Mouse (Mus musculus) megakaryocyte, embryonic 14.5 days (primary cell): ENCODE measurements around the gene Sh3rf1. TPM values are rescaled to one million over a fixed set of nuclear protein-coding genes. Genes with fewer than 3 reads are reported as not detected.

ENCODE experiments used
- H3K27me3 ChIP-seq: replicated peaks from 2 replicates; pipeline ENCODE3; 2012; ENCODE audit warnings: inconsistent platforms
- H3K36me3 ChIP-seq: replicated peaks from 2 replicates; pipeline ENCODE3; 2012; ENCODE audit warnings: low read length, inconsistent platforms, mixed read lengths
- H3K4me1 ChIP-seq: 2 replicates; pipeline ENCODE4 v1.6.1; 2012; ENCODE audit warnings: inconsistent platforms
- H3K4me3 ChIP-seq: replicated peaks from 2 replicates; pipeline ENCODE3; 2012; ENCODE audit warnings: moderate library complexity, mild to moderate bottlenecking, inconsistent platforms
- H3K9me3 ChIP-seq: 2 replicates; pipeline ENCODE4 v1.6.1; 2012; ENCODE audit warnings: inconsistent platforms
- FLI1 ChIP-seq: IDR thresholded peaks from 2 replicates; pipeline ENCODE4 v1.6.1; 2012; ENCODE audit warnings: low read length, inconsistent platforms, mixed read lengths
- GATA1 ChIP-seq: IDR thresholded peaks from 3 replicates; pipeline ENCODE4 v1.6.1; 2012; ENCODE audit warnings: mixed read lengths, low read length, inconsistent platforms, borderline replicate concordance
- polyA plus RNA-seq: library from polyadenylated mRNA; stranded (reverse); fragments of >175 nt; gene quantifications from 2 replicates; pipeline ENCODE4 v1.2.3, GENCODE M21; 2012; ENCODE audit warnings: low replicate concordance; ENCODE audit not compliant: insufficient read depth

Sh3rf1 gene
- polyA plus RNA-seq, 1 experiment = 1.3 TPM

DNA sequence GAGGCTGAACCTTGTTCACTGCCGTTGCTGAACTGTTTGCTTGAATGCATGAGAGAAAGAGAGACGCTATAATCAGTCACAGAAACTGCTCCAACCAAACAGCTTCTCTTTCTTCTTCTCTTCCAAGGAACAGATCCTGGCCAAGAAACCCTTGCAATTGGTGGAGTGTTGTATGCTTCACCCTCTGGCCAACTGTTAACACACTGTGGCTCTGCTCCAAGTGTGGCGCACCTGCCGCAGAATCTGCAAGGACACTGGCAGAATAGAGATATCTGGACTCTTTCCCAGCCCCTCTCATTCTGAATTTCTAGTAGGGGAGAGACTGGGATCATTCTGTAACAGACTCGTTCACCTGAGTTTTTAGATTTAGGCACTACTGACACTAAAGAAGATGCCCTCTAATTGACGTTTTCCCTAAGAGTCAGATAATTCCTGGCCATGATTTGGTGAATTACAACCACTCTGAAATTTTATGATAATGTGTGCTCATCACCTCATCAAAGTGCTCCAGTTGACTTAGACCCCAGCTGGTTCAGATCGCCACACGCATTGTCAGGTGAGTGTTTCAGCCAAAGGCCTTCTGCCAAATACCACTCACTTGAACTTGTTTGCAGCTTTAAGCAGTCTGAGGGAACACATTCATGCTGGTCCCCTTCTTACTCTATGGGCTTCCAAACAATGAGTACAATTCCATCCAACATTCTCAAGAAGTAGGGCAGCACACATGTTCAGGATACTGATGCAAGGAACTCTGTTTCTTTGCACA lies 204.4 kb downstream of the Sh3rf1 start:
- no peak for TF ChIP-seq GATA1
- no peak for TF ChIP-seq FLI1
- H3K27me3 ChIP-seq = no peaks in the 10 kb centered on the region
- no peaks in the 10 kb centered on the region for H3K36me3 ChIP-seq
- no peaks in the 10 kb centered on the region for H3K4me1 ChIP-seq
- H3K4me3 ChIP-seq = no peak overlapping the region
- H3K9me3 ChIP-seq = 0 out of 2 replicates have a peak, but pooled peaks cover 3% of the 10 kb centered on the region

DNA sequence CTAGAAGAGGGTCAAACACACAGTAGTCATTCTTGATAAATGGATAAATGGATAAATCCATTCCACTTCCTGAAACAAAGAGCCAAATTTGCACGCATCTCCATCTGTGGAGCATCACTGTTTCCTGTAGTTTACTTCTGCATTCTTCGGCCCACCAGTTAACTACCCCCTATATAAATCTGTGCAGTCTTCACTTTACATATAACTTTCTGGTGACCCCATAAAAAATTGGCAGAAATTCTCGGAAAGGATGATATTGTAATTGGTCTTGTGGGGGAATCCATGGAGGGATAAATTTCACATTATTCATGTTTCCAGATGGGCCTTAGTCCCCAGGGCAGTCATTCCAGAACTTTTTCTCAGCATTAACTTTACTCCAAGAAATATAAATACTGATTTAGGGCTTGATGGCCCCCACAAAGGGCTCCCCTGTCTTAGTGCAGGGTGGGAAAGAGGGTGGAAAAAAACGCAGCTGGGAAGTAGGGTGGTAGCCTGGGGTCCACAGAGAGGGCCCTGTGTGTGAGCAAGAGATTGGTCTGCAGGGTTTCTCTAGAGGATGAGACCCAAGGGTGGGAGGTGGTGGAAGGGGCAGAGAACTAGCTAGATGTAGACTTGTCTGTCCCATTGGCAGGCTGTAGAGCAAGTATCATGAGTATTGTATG lies 205.3 kb downstream of the Sh3rf1 start:
- Histone ChIP-seq H3K4me1 (no peaks in the 10 kb centered on the region), H3K9me3 (peaks cover under 1% of the 10 kb centered on the region; the same call in 1 of the 2 replicates), H3K4me3 (no peak overlapping the region), H3K36me3 (no peaks in the 10 kb centered on the region), H3K27me3 (no peaks in the 10 kb centered on the region)
- TF ChIP-seq GATA1 (no peak), FLI1 (no peak)

DNA sequence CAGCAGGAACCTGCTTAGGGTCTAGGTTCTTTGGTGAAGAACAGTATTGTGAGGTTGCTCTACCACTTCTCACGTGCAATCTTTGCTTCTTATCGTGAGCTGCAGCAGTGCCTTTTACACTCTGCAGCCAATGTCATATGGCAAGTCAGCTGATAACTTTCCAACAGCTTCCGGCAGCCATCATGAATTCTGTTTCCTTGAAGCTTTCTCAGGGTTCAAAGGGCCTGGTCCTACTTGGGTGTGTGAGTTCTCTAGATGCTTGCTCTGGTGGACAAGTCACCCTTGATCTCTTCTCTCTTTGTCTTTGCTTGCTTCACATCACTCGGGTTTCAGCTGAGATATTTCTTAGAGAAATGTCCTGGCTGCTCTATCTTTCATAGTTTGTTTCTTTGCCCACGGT lies 211.8 kb downstream of the Sh3rf1 start:
- Histone ChIP-seq H3K27me3 (no peaks in the 10 kb centered on the region), H3K9me3 (peaks cover 44% of the 10 kb centered on the region), H3K36me3 (no peaks in the 10 kb centered on the region), H3K4me3 (no peak overlapping the region), H3K4me1 (peaks cover 11% of the 10 kb centered on the region; the same call in 1 of the 2 replicates)
- TF ChIP-seq FLI1 = no peak
- TF ChIP-seq GATA1 = no peak

DNA sequence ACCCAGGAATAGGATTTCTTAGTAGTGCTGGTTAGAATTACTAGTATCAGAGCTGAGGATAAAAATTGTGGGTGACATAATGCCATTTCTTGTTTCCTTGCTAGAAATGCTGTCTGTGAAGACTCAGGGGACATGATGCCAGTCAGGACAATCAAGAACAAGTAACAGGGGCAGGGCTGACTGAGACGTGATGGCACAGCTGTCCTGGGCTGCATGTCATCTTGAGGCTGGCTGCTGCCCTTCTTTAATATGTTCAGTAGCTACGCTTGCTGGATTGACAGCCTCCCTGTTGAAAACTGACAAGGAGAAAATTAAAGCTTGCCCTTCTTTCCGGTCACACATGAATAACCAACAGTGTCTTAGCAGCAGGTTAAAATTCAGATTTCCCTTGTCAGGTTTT lies 212.5 kb downstream of the Sh3rf1 start:
- peaks cover 11% of the 10 kb centered on the region; the same call in 1 of the 2 replicates for H3K4me1 ChIP-seq
- H3K27me3 ChIP-seq = no peaks in the 10 kb centered on the region
- no peaks in the 10 kb centered on the region for H3K36me3 ChIP-seq
- TF ChIP-seq FLI1 = no peak
- TF ChIP-seq GATA1 = no peak
- no peak overlapping the region for H3K4me3 ChIP-seq
- peaks cover 51% of the 10 kb centered on the region for H3K9me3 ChIP-seq

DNA sequence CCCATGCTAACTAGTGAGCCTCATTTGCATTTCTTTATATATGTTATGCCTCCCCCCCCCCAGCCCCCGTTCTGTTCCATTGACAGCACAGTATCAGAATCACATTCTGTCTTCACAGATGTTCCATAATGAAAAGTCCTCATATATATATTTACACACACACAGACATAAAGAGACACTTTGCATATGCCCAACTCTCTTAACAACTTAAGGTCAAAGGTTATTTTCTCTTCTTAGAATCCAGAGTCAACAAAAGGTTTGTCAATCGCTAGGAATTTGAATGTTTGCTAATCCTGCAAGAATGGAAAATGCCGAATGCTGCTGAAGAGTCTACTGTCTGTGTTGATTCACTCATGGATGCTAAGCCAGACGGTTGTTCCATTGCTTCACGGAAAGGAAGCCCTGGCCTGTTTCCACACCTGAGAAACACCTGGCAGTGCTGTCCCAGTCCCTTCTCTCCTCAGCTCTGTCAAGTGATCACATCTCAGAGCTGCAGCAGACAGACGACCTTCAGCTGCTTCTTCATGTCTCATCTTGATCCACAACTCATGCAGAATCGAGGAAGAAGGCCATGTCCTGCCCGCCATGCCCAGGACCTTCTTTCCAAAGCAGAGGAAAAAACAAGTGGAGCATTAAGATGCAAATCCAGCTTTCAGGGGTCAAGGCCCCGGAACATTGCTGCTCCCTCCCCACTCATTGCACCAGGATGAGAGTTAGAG lies 213.1 kb downstream of the Sh3rf1 start:
- TF ChIP-seq GATA1 (no peak), FLI1 (no peak)
- H3K27me3 ChIP-seq = no peaks in the 10 kb centered on the region
- H3K4me3 ChIP-seq = no peak overlapping the region
- no peaks in the 10 kb centered on the region for H3K36me3 ChIP-seq
- peaks cover 54% of the 10 kb centered on the region for H3K9me3 ChIP-seq
- H3K4me1 ChIP-seq = peaks cover 11% of the 10 kb centered on the region; the same call in 1 of the 2 replicates

DNA sequence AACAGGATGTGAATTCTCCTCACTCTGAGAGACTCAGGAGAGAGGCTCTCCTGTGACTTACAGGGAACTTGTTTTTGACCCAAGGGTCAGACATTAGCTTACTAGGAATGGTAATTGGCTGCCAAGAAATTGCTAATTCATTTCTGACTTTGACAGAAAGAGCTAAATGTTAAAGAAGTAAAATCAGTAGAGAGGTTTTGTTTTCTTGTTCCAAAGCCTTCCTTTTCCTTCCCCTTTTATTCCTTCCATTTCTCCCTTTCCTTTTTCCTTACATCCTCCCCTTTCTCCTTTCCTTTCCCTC lies 213.6 kb downstream of the Sh3rf1 start:
- H3K27me3 ChIP-seq = no peaks in the 10 kb centered on the region
- peaks cover 58% of the 10 kb centered on the region for H3K9me3 ChIP-seq
- H3K36me3 ChIP-seq = no peaks in the 10 kb centered on the region
- TF ChIP-seq GATA1 (no peak), FLI1 (no peak)
- H3K4me1 ChIP-seq = peaks cover 11% of the 10 kb centered on the region; the same call in 1 of the 2 replicates
- no peak overlapping the region for H3K4me3 ChIP-seq

DNA sequence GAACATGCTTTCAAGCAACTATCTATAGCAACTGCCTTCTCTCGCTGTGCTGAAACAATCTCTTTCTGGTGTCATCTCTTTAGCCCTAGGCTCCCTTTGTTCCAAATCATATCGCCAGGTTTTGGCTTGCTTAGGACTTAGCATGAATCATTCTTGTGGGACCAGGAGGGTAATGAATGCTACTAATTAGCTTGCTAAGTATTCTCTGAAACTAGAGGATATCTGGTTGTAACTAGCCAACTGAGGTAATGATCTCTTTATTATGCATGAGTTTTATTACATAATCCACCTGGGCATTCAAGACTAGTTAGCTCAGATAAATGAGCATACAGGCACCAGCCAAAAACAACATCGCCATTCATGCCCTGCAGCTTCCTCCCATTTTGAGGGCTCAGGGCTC lies 219.3 kb downstream of the Sh3rf1 start:
- TF ChIP-seq FLI1 (no peak), GATA1 (no peak)

DNA sequence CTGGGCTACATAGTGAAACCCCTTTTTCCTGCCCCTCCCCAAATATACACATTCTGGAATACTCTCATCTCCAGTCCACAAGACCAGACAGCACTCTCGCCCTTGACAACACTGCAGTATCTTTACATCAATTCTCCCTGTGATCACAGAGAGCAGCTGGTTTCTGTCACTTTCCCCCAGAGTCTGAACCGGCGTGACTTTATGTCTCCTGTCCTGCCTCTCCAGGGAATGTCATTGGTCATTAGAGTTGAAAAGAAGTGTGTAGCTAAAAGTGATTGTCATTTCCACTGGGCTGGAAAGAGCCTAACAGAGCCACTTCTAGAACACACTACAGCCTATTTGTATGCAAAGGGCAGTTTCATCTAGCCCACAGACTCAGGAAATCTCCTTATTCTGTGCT lies 220.7 kb downstream of the Sh3rf1 start:
- Histone ChIP-seq H3K4me1 (no peaks in the 10 kb centered on the region), H3K36me3 (no peaks in the 10 kb centered on the region), H3K4me3 (no peak overlapping the region), H3K9me3 (peaks cover 53% of the 10 kb centered on the region), H3K27me3 (no peaks in the 10 kb centered on the region)
- TF ChIP-seq FLI1 (no peak), GATA1 (no peak)

More for the DNA sequence above, 219.3 kb downstream of the Sh3rf1 start:
- Histone ChIP-seq H3K9me3 (peaks cover 62% of the 10 kb centered on the region), H3K4me1 (0 out of 2 replicates have a peak, but pooled peaks cover under 1% of the 10 kb centered on the region), H3K27me3 (no peaks in the 10 kb centered on the region), H3K4me3 (no peak overlapping the region), H3K36me3 (no peaks in the 10 kb centered on the region)

Other genes starting within 250 kb of the Sh3rf1 start
- gene Clcn3, start 240.6 kb upstream of the Sh3rf1 start, polyA plus RNA-seq = 3.7 and 4.8 TPM in 2 replicates
- gene Nek1, start 230.7 kb upstream of the Sh3rf1 start, polyA plus RNA-seq = 0.27 TPM in 1 of 2 replicates, not detected in the other